Mouse (Mus musculus): Measurements from ENCODE around the gene Mtmr3. TPM values are rescaled to one million over a fixed set of nuclear protein-coding genes. Genes with fewer than 3 reads are reported as not detected.

Mtmr3 gene
- polyA plus RNA-seq, 1 experiment from 2014 or later = 32.5 TPM

- Histone ChIP-seq H3K4me1 (replicated peaks) (peaks cover 7% of the 10 kb centered on the region; the same call in 1 of the 2 replicates), H3K4me3 (replicated peaks) (no peak overlapping the region), H3K4me2 (no peak overlapping the region), H3K36me3 (replicated peaks) (no peaks in the 10 kb centered on the region), H3K27me3 (peaks cover 11% of the 10 kb centered on the region; the same call in 1 of the 2 replicates), H3K9ac (no peak overlapping the region), H3K9me3 (replicated peaks) (no peaks in the 10 kb centered on the region), H3K27ac (replicated peaks) (no peak overlapping the region)
- WGBS (ENCODE audit: insufficient replicate concordance) = 72% methylated on average over 7 of the region's 7 CpGs
- ATAC-seq (ENCODE audit: insufficient read depth) = no peak
Measured at GRCm38 (mm10) chr11:4625931-4626330, 31.3 kb upstream of the Mtmr3 start.

- Histone ChIP-seq H3K36me3 (replicated peaks) (no peaks in the 10 kb centered on the region), H3K4me2 (no peak overlapping the region), H3K4me1 (replicated peaks) (no peaks in the 10 kb centered on the region), H3K4me3 (replicated peaks) (no peak overlapping the region), H3K9me3 (replicated peaks) (no peaks in the 10 kb centered on the region), H3K27ac (replicated peaks) (no peak overlapping the region), H3K9ac (no peak overlapping the region), H3K27me3 (peaks cover 18% of the 10 kb centered on the region)
- no peak for ATAC-seq (ENCODE audit: insufficient read depth)
- WGBS (ENCODE audit: insufficient replicate concordance) = 57% methylated on average over 5 of the region's 5 CpGs
Measured at GRCm38 (mm10) chr11:4622997-4623396, 28.3 kb upstream of the Mtmr3 start.

GRCm38 (mm10) chr11:4622442-4622986 is 27.9 kb upstream of the Mtmr3 start:
- H3K36me3 ChIP-seq (replicated peaks) = no peaks in the 10 kb centered on the region
- H3K27ac ChIP-seq (replicated peaks) = no peak overlapping the region
- H3K27me3 ChIP-seq = peaks cover 18% of the 10 kb centered on the region
- no peak for ATAC-seq (ENCODE audit: insufficient read depth)
- no peak overlapping the region for H3K4me2 ChIP-seq
- H3K9me3 ChIP-seq (replicated peaks) = no peaks in the 10 kb centered on the region
- no peak overlapping the region for H3K4me3 ChIP-seq (replicated peaks)
- 69% methylated on average over 7 of the region's 7 CpGs for WGBS (ENCODE audit: insufficient replicate concordance)
- no peak overlapping the region for H3K9ac ChIP-seq
- no peaks in the 10 kb centered on the region for H3K4me1 ChIP-seq (replicated peaks)

GRCm38 (mm10) chr11:4621866-4622265 is 27.2 kb upstream of the Mtmr3 start:
- 73% methylated on average over 4 of the region's 4 CpGs for WGBS (ENCODE audit: insufficient replicate concordance)
- H3K9me3 ChIP-seq (replicated peaks) = no peaks in the 10 kb centered on the region
- H3K36me3 ChIP-seq (replicated peaks) = no peaks in the 10 kb centered on the region
- H3K27me3 ChIP-seq = peaks cover 18% of the 10 kb centered on the region
- H3K9ac ChIP-seq = no peak overlapping the region
- H3K4me2 ChIP-seq = no peak overlapping the region
- H3K4me3 ChIP-seq (replicated peaks) = no peak overlapping the region
- H3K4me1 ChIP-seq (replicated peaks) = no peaks in the 10 kb centered on the region
- H3K27ac ChIP-seq (replicated peaks) = no peak overlapping the region
- no peak for ATAC-seq (ENCODE audit: insufficient read depth)

GRCm38 (mm10) chr11:4620501-4621108 is 25.9 kb upstream of the Mtmr3 start:
- Histone ChIP-seq H3K27ac (replicated peaks) (no peak overlapping the region), H3K4me2 (no peak overlapping the region), H3K9ac (no peak overlapping the region), H3K4me3 (replicated peaks) (no peak overlapping the region), H3K9me3 (replicated peaks) (no peaks in the 10 kb centered on the region), H3K4me1 (replicated peaks) (no peaks in the 10 kb centered on the region), H3K36me3 (replicated peaks) (no peaks in the 10 kb centered on the region), H3K27me3 (peaks cover 21% of the 10 kb centered on the region)
- ATAC-seq (ENCODE audit: insufficient read depth) = no peak
- 56% methylated on average over 13 of the region's 13 CpGs for WGBS (ENCODE audit: insufficient replicate concordance)

GRCm38 (mm10) chr11:4620017-4620485 is 25.4 kb upstream of the Mtmr3 start, which contains the start of gene Gm11032:
Gene Gm11032, plus strand, starts transcription at chr11:4620067.
- H3K4me1 ChIP-seq (replicated peaks) = no peaks in the 10 kb centered on the region
- no peaks in the 10 kb centered on the region for H3K9me3 ChIP-seq (replicated peaks)
- H3K27ac ChIP-seq (replicated peaks) = no peak within 1 kb of the TSS
- no peaks in the 10 kb centered on the region for H3K36me3 ChIP-seq (replicated peaks)
- H3K4me2 ChIP-seq = no peak within 1 kb of the TSS
- H3K4me3 ChIP-seq (replicated peaks) = no peak within 1 kb of the TSS
- ATAC-seq (ENCODE audit: insufficient read depth) = no peak
- peaks cover 21% of the 10 kb centered on the region for H3K27me3 ChIP-seq
- 70% methylated on average over 16 of the region's 16 CpGs for WGBS (ENCODE audit: insufficient replicate concordance)
- no peak within 1 kb of the TSS for H3K9ac ChIP-seq

- Histone ChIP-seq H3K27ac (replicated peaks) (no peak overlapping the region), H3K9me3 (replicated peaks) (no peaks in the 10 kb centered on the region), H3K36me3 (replicated peaks) (no peaks in the 10 kb centered on the region), H3K27me3 (peaks cover 35% of the 10 kb centered on the region), H3K4me2 (no peak overlapping the region), H3K4me3 (replicated peaks) (no peak overlapping the region), H3K4me1 (replicated peaks) (no peaks in the 10 kb centered on the region), H3K9ac (no peak overlapping the region)
- ATAC-seq (ENCODE audit: insufficient read depth) = no peak
- WGBS (ENCODE audit: insufficient replicate concordance) = 63% methylated on average over 2 of the region's 2 CpGs
Measured at GRCm38 (mm10) chr11:4611904-4612303, 17.2 kb upstream of the Mtmr3 start.

- Histone ChIP-seq H3K27me3 (peaks cover 40% of the 10 kb centered on the region), H3K4me1 (replicated peaks) (peaks cover 17% of the 10 kb centered on the region), H3K9me3 (replicated peaks) (no peaks in the 10 kb centered on the region), H3K36me3 (replicated peaks) (no peaks in the 10 kb centered on the region), H3K4me3 (replicated peaks) (no peak overlapping the region), H3K9ac (no peak overlapping the region), H3K4me2 (no peak overlapping the region), H3K27ac (replicated peaks) (no peak overlapping the region)
- no peak for ATAC-seq (ENCODE audit: insufficient read depth)
- 68% methylated on average over 1 of the region's 1 CpGs for WGBS (ENCODE audit: insufficient replicate concordance)
Measured at GRCm38 (mm10) chr11:4606541-4606940, 11.9 kb upstream of the Mtmr3 start.

GRCm38 (mm10) chr11:4605414-4605813 is 10.8 kb upstream of the Mtmr3 start:
- H3K9ac ChIP-seq = no peak overlapping the region
- peaks cover 17% of the 10 kb centered on the region for H3K4me1 ChIP-seq (replicated peaks)
- H3K9me3 ChIP-seq (replicated peaks) = no peaks in the 10 kb centered on the region
- 45% methylated on average over 7 of the region's 7 CpGs for WGBS (ENCODE audit: insufficient replicate concordance)
- no peak overlapping the region for H3K27ac ChIP-seq (replicated peaks)
- H3K4me2 ChIP-seq = no peak overlapping the region
- H3K4me3 ChIP-seq (replicated peaks) = no peak overlapping the region
- H3K27me3 ChIP-seq = peaks cover 32% of the 10 kb centered on the region
- H3K36me3 ChIP-seq (replicated peaks) = no peaks in the 10 kb centered on the region
- peak; percentile 54; the same call in 1 of the 2 replicates for ATAC-seq (ENCODE audit: insufficient read depth)

GRCm38 (mm10) chr11:4604441-4604840 is 9.8 kb upstream of the Mtmr3 start:
- Histone ChIP-seq H3K4me1 (replicated peaks) (peaks cover 17% of the 10 kb centered on the region), H3K4me2 (no peak overlapping the region), H3K27me3 (peaks cover 28% of the 10 kb centered on the region), H3K9me3 (replicated peaks) (no peaks in the 10 kb centered on the region), H3K4me3 (replicated peaks) (no peak overlapping the region), H3K27ac (replicated peaks) (no peak overlapping the region), H3K36me3 (replicated peaks) (no peaks in the 10 kb centered on the region), H3K9ac (no peak overlapping the region)
- 21% methylated on average over 6 of the region's 6 CpGs for WGBS (ENCODE audit: insufficient replicate concordance)
- ATAC-seq (ENCODE audit: insufficient read depth) = no peak

GRCm38 (mm10) chr11:4602691-4603441 is 8.2 kb upstream of the Mtmr3 start:
- 33% methylated on average over 12 of the region's 12 CpGs for WGBS (ENCODE audit: insufficient replicate concordance)
- Histone ChIP-seq H3K36me3 (replicated peaks) (no peaks in the 10 kb centered on the region), H3K9me3 (replicated peaks) (no peaks in the 10 kb centered on the region), H3K27ac (replicated peaks) (no peak overlapping the region), H3K4me1 (replicated peaks) (peaks cover 17% of the 10 kb centered on the region), H3K4me3 (replicated peaks) (no peak overlapping the region), H3K4me2 (no peak overlapping the region; the same call in 1 of the 2 replicates), H3K27me3 (peaks cover 28% of the 10 kb centered on the region), H3K9ac (no peak overlapping the region)
- ATAC-seq (ENCODE audit: insufficient read depth) = no peak

All from liver, embryonic 15.5 days (tissue).